Mouse (Mus musculus): ENCODE results near the gene Pdxdc1. TPM values are rescaled to one million over a fixed set of nuclear protein-coding genes. Genes with fewer than 3 reads are reported as not detected.

Pdxdc1 gene
- polyA plus RNA-seq, 1 experiment from 2014 or later, result 67.3 TPM

DNA sequence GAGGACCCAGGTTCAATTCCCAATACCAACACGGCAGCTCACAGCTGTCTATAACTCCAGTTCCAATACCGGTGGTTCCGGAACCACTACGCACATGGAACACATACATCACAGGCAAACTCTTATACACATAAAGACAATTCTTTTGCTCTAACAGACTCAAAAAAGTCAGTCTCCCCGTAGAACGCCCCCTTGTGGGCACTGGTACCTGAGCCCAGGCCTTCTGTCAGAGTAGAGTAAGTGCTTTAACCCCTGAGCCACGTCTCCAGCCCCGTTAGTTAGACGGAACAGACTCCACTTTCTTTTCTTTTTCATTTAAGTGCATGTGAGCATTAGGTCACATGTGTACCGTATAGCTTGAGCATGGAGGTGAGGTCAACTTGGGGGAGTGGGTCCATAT is 72.5 kb downstream of the Pdxdc1 start:
- Histone ChIP-seq H3K9me3 (no peaks in the 10 kb centered on the region), H3K36me3 (peaks cover 88% of the 10 kb centered on the region), H3K4me3 (no peak overlapping the region), H3K27ac (no peak overlapping the region), H3K9ac (no peak overlapping the region), H3K27me3 (no peaks in the 10 kb centered on the region), H3K4me2 (no peak overlapping the region), H3K4me1 (replicated peaks) (no peaks in the 10 kb centered on the region)
- WGBS, result 92% methylated on average over 10 of the region's 10 CpGs
- ATAC-seq (ENCODE audit: low FRiP score), result no peak

DNA sequence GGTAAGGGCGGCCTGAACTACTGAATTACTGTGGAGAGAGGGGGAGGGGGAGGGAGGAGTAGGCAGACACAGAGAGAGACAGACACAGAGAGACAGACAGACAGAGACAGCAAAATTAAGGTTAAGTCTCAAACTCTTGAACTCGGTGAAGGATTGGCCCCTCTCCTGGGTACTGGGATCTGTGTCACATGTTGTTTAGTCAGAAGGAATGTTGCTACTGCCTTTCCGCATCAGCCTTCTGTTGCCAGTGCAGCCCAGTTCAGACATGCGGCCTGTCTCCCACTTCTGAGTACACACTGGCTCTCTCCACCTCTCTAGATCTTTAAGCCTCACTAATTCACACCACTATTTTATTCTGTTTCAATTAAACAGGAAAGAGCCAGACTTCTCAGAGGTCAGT is 76.4 kb downstream of the Pdxdc1 start:
- H3K4me1 ChIP-seq (replicated peaks), result peaks cover 13% of the 10 kb centered on the region
- no peak overlapping the region for H3K4me3 ChIP-seq
- H3K4me2 ChIP-seq, result no peak overlapping the region
- no peaks in the 10 kb centered on the region for H3K9me3 ChIP-seq
- no peaks in the 10 kb centered on the region for H3K27me3 ChIP-seq
- peaks cover 52% of the 10 kb centered on the region for H3K36me3 ChIP-seq
- no peak for ATAC-seq (ENCODE audit: low FRiP score)
- 88% methylated on average over 4 of the region's 4 CpGs for WGBS
- no peak overlapping the region for H3K9ac ChIP-seq
- H3K27ac ChIP-seq, result no peak overlapping the region

DNA sequence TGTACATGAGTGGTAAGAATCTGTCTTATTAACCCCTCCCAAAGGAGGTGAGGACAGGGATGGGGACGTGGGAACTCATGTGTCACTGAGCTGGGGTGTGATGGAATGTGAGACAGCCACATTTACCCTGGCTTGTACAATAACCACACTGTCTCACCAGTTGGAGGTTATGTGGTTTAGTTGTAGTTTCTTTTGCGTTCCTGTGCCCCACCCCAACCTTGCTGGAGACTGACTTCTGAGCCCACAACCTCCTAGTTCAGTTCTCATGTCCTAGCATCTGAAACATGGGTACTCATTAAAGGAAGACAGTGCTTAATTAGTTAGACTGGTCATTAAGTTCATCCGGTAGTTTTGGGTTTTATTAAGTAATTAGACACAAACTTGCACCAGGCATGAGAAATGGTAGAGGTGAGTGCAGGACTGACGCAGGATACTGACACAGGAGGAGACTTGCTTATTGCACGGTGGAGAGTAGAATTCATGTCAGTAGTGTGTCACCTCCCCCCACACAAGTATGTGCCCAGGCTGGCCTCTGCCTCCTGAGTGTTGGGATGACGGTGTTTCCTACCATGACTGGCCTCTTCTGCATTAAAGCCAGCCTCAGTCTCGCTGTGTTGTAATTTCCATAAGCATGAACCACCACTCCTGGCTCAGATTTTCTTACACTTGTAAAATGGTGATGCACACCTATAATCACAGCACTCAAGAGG is 77.0 kb downstream of the Pdxdc1 start:
- Histone ChIP-seq H3K27me3 (no peaks in the 10 kb centered on the region), H3K9ac (no peak overlapping the region), H3K4me2 (no peak overlapping the region), H3K4me3 (no peak overlapping the region), H3K27ac (no peak overlapping the region), H3K36me3 (peaks cover 47% of the 10 kb centered on the region), H3K9me3 (no peaks in the 10 kb centered on the region), H3K4me1 (replicated peaks) (peaks cover 16% of the 10 kb centered on the region)
- WGBS, result 85% methylated on average over 7 of the region's 7 CpGs
- ATAC-seq (ENCODE audit: low FRiP score), result no peak

DNA sequence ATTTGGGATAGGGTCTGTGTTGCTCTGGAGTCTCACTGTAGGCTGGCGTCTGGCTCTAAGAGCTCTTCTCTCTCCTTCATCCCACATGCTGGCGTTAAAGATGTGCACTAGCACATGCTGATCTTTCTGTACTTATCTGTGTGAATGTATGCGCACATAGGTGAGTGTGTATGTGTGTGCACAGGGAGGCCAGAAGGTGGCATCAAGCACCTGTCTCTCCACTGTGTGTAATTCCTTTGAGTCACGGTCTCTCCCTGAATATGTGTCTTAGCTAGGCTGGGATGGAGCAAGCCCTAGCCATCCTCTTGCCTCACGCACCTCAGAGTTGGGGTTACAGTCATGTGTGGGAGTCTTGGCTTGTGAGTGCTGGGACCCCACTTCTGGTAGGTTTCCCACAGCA is 82.2 kb downstream of the Pdxdc1 start:
- no peaks in the 10 kb centered on the region for H3K9me3 ChIP-seq
- no peaks in the 10 kb centered on the region for H3K27me3 ChIP-seq
- H3K4me1 ChIP-seq (replicated peaks), result peaks cover 32% of the 10 kb centered on the region
- no peak overlapping the region for H3K4me3 ChIP-seq
- no peak overlapping the region for H3K27ac ChIP-seq
- 0 out of 2 replicates have a peak overlapping the region, but pooled peaks have one; percentile 95 for H3K9ac ChIP-seq
- ATAC-seq (ENCODE audit: low FRiP score), result no peak
- H3K4me2 ChIP-seq, result peak overlapping the region; percentile 64
- peaks cover 16% of the 10 kb centered on the region; the same call in 1 of the 2 replicates for H3K36me3 ChIP-seq
- 99% methylated on average over 5 of the region's 5 CpGs for WGBS

DNA sequence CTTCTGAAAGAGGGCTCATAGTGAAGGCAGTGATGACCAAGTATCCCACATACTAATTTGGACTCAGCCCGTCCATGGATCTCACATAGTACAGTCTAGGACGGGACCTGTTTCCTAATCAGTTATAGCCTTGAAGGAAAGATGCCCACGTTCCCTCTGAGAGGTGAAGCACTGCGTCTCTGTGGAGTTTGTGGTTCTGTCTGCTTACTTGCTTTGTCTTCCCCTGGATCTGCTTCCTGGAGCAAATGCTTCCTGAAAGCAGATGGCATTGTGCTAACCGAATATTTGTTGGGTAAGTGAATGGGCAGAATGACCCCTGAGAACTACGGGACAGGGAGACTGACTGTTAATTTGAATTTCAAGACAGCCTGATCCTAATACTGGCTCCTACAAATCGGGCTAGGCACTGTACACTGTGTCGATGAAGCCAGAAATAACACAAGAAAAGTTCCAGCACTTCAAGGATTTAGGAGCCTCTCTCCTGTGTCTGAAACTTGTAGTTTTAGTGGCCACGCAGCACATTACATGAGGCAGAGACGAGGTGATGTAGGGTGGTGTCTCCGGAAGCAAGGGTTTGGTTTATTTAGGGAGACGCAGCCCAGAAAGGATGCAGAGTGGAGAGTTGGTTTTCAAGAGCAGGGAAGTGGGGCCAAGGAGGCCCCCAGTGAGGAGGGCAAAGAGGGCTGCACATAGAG is 83.0 kb downstream of the Pdxdc1 start:
- Histone ChIP-seq H3K4me3 (peak overlapping the region; percentile 78), H3K36me3 (peaks cover 23% of the 10 kb centered on the region), H3K9ac (peak overlapping the region; percentile 95), H3K27me3 (no peaks in the 10 kb centered on the region), H3K27ac (peak overlapping the region; percentile 98), H3K9me3 (no peaks in the 10 kb centered on the region), H3K4me1 (replicated peaks) (peaks cover 32% of the 10 kb centered on the region), H3K4me2 (peak overlapping the region; percentile 64)
- 41% methylated on average over 12 of the region's 12 CpGs for WGBS
- 0 out of 2 replicates have a peak, but pooled peaks have one; percentile 0 for ATAC-seq (ENCODE audit: low FRiP score)

DNA sequence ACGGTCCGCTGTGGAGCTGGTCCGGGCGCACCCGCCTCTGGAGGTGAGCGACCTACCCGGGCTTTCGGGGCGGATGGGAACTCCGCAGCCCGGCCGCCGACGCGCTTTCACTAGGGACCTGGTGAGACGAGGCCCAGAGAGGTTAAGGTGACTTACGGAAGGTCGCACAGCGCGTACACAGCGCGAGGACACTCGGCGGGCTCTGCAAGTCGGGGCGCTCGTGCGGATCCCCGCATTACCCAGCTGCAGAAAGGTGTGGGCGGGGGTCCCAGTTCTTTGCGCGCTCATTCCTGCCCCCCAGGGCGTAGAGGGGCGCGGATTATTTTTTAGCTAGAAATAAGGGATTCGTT is 83.6 kb downstream of the Pdxdc1 start:
- peak overlapping the region; percentile 64 for H3K4me2 ChIP-seq
- H3K27me3 ChIP-seq, result no peaks in the 10 kb centered on the region
- peak overlapping the region; percentile 98 for H3K27ac ChIP-seq
- peak; percentile 53; the same call in 1 of the 2 replicates for ATAC-seq (ENCODE audit: low FRiP score)
- no peaks in the 10 kb centered on the region for H3K9me3 ChIP-seq
- WGBS, result under 1% methylated on average over 36 of the region's 36 CpGs
- peak overlapping the region; percentile 95 for H3K9ac ChIP-seq
- peaks cover 32% of the 10 kb centered on the region for H3K4me1 ChIP-seq (replicated peaks)
- peaks cover 29% of the 10 kb centered on the region for H3K36me3 ChIP-seq
- H3K4me3 ChIP-seq, result peak overlapping the region; percentile 78

DNA sequence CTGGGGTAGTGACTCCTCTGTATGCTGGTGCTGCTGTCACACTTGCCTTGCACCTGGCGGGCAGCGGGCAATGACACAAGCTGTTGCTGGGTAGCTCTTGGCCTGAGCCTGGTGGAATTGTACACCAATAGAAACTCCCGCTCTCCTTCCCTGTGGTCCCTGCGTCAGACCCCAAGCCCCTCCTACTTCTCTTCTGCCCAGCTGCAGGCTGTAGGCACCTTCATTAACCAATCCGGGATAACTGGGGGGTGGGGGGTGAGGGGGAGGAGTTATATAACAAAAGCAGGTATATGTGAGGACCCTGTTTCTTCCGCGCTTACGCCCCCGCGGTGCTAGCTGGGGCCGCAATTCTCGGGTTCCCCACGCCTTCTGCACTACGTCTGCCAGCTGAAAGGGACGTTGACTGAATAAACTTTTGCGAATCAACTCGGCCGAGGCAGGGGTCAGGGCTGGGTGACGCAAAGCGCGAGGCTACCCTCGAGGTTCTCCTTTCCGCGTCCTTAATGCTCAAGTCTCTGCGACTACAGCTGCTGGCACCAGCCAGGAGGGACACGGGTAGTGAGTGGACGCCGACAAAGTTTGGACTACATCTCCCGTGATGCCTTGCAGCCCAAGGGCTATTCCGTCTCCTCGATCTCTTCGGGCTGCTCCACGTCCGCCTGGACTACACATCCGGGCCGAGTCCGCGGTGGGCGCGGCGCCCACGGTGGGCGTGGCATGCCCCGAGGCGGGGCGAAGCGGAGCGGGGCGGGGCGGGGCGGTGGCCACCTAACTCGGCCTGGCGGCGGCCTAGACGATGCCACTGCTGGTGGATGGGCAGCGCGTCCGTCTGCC is 84.2 kb downstream of the Pdxdc1 start, which contains the start of gene Ntan1:
Gene Ntan1 (plus strand): TSS at position 286 of the 834 bp plus-strand sequence.
- ATAC-seq (ENCODE audit: low FRiP score), result peak; percentile 96
- WGBS, result under 1% methylated on average over 58 of the region's 58 CpGs
- peak within 1 kb of the TSS; percentile 64 for H3K4me2 ChIP-seq
- H3K9me3 ChIP-seq, result no peaks in the 10 kb centered on the region
- H3K27me3 ChIP-seq, result no peaks in the 10 kb centered on the region
- H3K9ac ChIP-seq, result peak within 1 kb of the TSS; percentile 95
- H3K36me3 ChIP-seq, result peaks cover 31% of the 10 kb centered on the region
- H3K27ac ChIP-seq, result peak within 1 kb of the TSS; percentile 98
- peaks cover 32% of the 10 kb centered on the region for H3K4me1 ChIP-seq (replicated peaks)
- H3K4me3 ChIP-seq, result peak within 1 kb of the TSS; percentile 78

DNA sequence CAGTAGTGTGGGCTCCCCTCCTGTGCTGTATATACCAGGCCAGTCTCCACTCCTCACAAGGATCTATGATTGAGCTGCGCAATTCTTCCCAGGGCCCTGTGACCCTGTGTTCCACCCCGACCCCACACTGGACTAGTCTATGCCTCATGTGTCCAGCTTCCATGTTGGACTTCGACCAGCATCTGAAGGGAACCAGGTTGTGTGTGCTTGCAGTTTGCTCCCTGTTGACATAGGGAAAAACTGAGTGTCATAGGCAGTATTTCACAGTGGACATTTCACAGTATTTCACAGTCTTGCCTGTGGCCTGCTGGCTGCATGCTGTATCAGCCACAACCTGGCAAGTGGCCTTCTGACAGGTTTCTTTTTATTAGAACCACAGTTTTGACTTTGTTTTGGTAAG is 89.7 kb downstream of the Pdxdc1 start:
- Histone ChIP-seq H3K4me3 (no peak overlapping the region), H3K9ac (no peak overlapping the region), H3K27ac (no peak overlapping the region), H3K9me3 (no peaks in the 10 kb centered on the region), H3K4me2 (no peak overlapping the region), H3K27me3 (no peaks in the 10 kb centered on the region), H3K4me1 (replicated peaks) (peaks cover 3% of the 10 kb centered on the region; the same call in 1 of the 2 replicates), H3K36me3 (peaks cover 83% of the 10 kb centered on the region)
- ATAC-seq (ENCODE audit: low FRiP score), result no peak
- over 99% methylated on average over 3 of the region's 3 CpGs for WGBS

DNA sequence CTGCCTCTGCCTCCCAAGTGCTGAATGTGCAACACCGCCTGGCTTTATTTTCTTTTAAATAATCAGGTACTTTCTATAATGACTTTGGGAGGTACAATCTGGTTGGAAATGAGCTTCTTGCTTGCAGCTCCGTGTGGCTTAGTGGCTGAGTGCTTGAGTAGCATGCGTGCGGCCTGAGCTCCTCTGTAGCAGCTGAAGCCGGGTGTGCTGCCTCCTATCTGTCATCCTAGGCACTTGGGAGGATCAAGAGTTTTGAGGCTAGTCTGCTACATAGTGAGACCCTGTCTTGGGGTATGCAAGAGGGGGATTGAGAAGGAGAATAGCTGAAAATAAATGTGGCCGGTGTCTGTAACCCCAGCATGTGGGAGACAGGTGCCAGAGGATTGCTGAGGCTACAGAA is 90.8 kb downstream of the Pdxdc1 start:
- no peaks in the 10 kb centered on the region for H3K4me1 ChIP-seq (replicated peaks)
- H3K9me3 ChIP-seq, result no peaks in the 10 kb centered on the region
- H3K4me3 ChIP-seq, result no peak overlapping the region
- H3K27me3 ChIP-seq, result no peaks in the 10 kb centered on the region
- peaks cover 92% of the 10 kb centered on the region for H3K36me3 ChIP-seq
- H3K4me2 ChIP-seq, result no peak overlapping the region
- no peak for ATAC-seq (ENCODE audit: low FRiP score)
- 94% methylated on average over 6 of the region's 6 CpGs for WGBS
- H3K9ac ChIP-seq, result no peak overlapping the region
- no peak overlapping the region for H3K27ac ChIP-seq

DNA sequence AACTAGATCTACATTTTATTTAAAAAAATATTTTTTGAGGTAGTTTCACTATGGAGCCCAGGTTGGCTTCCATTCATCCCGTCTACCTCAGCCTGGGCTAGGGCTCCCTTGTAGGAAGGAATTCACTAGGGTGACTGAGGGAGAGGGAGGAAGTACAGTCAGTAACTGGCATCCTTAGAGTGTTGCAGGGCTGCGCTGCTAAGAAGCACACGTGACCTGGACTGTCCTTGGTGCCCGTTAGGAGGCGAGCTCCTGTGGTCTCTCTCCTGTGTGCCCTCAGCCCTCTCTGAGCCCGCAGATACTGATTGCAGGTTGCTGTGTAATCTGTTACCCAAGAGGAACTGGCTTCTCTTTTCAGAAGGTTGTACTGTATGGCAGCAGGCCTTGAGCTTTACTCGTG is 94.5 kb downstream of the Pdxdc1 start:
- whole genome bisulfite sequencing, result 95% methylated on average over 7 of the region's 7 CpGs
- peaks cover 99% of the 10 kb centered on the region for H3K36me3 ChIP-seq

DNA sequence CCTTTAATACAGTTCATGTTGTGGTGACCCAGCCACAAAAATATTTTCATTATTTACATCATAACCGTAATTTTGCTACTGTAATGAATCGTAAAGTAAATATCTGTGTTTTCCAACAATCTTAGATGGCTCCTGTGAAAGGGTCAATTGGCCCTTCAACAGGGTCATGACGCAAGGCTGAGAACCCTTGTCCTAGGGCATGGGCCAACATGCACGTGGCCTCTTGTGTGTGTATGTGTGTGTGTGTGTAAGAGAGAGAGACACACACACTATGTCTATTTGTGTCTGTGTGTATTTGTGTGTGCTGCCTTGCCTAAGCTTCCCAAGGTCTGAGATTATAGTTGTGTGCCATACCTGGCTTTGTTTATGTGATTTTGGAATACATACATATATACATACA is 95.3 kb downstream of the Pdxdc1 start:
- Histone ChIP-seq H3K27me3 (no peaks in the 10 kb centered on the region), H3K4me3 (no peak overlapping the region), H3K4me1 (replicated peaks) (no peaks in the 10 kb centered on the region), H3K9ac (no peak overlapping the region), H3K4me2 (no peak overlapping the region), H3K27ac (no peak overlapping the region), H3K36me3 (peaks cover 96% of the 10 kb centered on the region), H3K9me3 (no peaks in the 10 kb centered on the region)
- 97% methylated on average over 4 of the region's 4 CpGs for WGBS
- no peak for ATAC-seq (ENCODE audit: low FRiP score)

More for the DNA sequence above, 94.5 kb downstream of the Pdxdc1 start:
- H3K27me3 ChIP-seq, result no peaks in the 10 kb centered on the region
- ATAC-seq (ENCODE audit: low FRiP score), result no peak
- no peak overlapping the region for H3K27ac ChIP-seq
- H3K4me2 ChIP-seq, result no peak overlapping the region
- H3K9ac ChIP-seq, result no peak overlapping the region
- no peaks in the 10 kb centered on the region for H3K9me3 ChIP-seq
- H3K4me1 ChIP-seq (replicated peaks), result no peaks in the 10 kb centered on the region
- H3K4me3 ChIP-seq, result no peak overlapping the region

DNA sequence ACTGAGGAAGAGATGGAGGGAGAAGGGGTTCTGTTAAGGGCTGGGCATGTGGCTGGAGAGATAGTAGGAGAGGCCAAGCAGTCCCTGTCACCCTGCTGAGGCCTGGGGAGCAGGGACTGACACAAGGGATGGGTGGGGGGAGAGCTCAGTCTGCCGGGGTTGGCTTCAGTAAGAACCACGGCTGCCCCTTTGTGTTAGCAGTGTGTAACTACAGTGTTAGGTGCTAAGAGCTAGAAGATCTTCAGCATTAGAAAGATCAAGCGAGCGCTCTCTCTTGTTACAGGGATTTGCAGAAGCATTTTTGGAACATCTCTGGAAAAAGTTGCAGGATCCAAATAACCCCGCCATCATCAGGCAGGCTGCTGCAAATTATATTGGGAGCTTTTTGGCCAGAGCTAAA is 98.3 kb downstream of the Pdxdc1 start:
- Histone ChIP-seq H3K4me1 (replicated peaks) (no peaks in the 10 kb centered on the region), H3K4me3 (no peak overlapping the region), H3K36me3 (peaks cover 92% of the 10 kb centered on the region), H3K27me3 (no peaks in the 10 kb centered on the region), H3K9ac (no peak overlapping the region), H3K4me2 (no peak overlapping the region), H3K27ac (no peak overlapping the region), H3K9me3 (no peaks in the 10 kb centered on the region)
- WGBS, result 89% methylated on average over 5 of the region's 5 CpGs
- no peak for ATAC-seq (ENCODE audit: low FRiP score)

All from hindbrain, embryonic 13.5 days (tissue).